Mouse (Mus musculus) CH12.LX (cell line): ENCODE results near the gene Acadl. TPM values are rescaled to one million over a fixed set of nuclear protein-coding genes. Genes with fewer than 3 reads are reported as not detected.

Experiments used
- DNase-seq: peaks from one replicate; pipeline ENCODE4 v3.0.0-alpha.2; 2013; ENCODE audit errors: extremely low read depth
- H3K27ac ChIP-seq: 2 replicates; pipeline ENCODE4 v1.5.1; 2012; ENCODE audit warnings: low read depth, mild to moderate bottlenecking, control low read depth, moderate library complexity; ENCODE audit not compliant: insufficient read depth
- H3K27me3 ChIP-seq: replicated peaks from 2 replicates; pipeline ENCODE3; 2012; ENCODE audit warnings: inconsistent platforms
- H3K36me3 ChIP-seq, 2 experiments: replicated peaks in 1 of 2; 2 replicates each; pipeline versions ENCODE3 to v1.6.1; 2012; ENCODE audit warnings: inconsistent platforms in 1 of 2, low read length in 1 of 2, mild to moderate bottlenecking in 1 of 2, mixed read lengths in 1 of 2, moderate library complexity in 1 of 2; ENCODE audit not compliant: control insufficient read depth in 1 of 2, insufficient read depth in 1 of 2
- H3K4me1 ChIP-seq, 2 experiments: 2 replicates each; pipeline ENCODE4 v1.6.1; 2012; ENCODE audit warnings: inconsistent platforms in 1 of 2, moderate library complexity in 1 of 2; ENCODE audit not compliant: insufficient read depth in 2 of 2, control insufficient read depth in 1 of 2
- H3K4me2 ChIP-seq: 2 replicates; pipeline ENCODE4 v1.6.1; 2012; ENCODE audit warnings: low read depth, mild to moderate bottlenecking, control low read depth; ENCODE audit not compliant: poor library complexity, insufficient read depth, severe bottlenecking
- H3K4me3 ChIP-seq, 3 experiments: fragments of 150-350 bp in 1 of 3; sonication (generic) in 1 of 3; replicated peaks in 1 of 3; 2 replicates each; pipeline versions ENCODE3 to v1.5.1; 2011 to 2012; ENCODE audit warnings: low read depth in 2 of 3, low read length in 2 of 3, mild to moderate bottlenecking in 2 of 3, moderate library complexity in 2 of 3, control low read depth in 1 of 3, improper control_type of control experiment in 1 of 3, inconsistent platforms in 1 of 3, mixed read lengths in 1 of 3; ENCODE audit not compliant: poor library complexity in 1 of 3
- H3K79me2 ChIP-seq: replicated peaks from 2 replicates; pipeline ENCODE4 v1.6.1; 2012; ENCODE audit warnings: mild to moderate bottlenecking, moderate library complexity; ENCODE audit not compliant: control insufficient read depth, poor library complexity, insufficient read depth, severe bottlenecking; ENCODE audit errors: extremely low read depth
- H3K9ac ChIP-seq: 2 replicates; pipeline ENCODE4 v1.6.1; 2012; ENCODE audit warnings: low read depth, mild to moderate bottlenecking, control low read depth, moderate library complexity; ENCODE audit not compliant: insufficient read depth
- H3K9me3 ChIP-seq: replicated peaks from 2 replicates; pipeline ENCODE3; 2012; ENCODE audit warnings: low read length, inconsistent platforms, mixed read lengths
- BHLHE40 ChIP-seq: IDR thresholded peaks from 2 replicates; pipeline ENCODE4 v1.6.1; 2011; ENCODE audit warnings: mild to moderate bottlenecking, low read depth, low read length, improper control_type of control experiment
- CHD1 ChIP-seq: IDR thresholded peaks from 2 replicates; pipeline ENCODE4 v1.6.1; 2012; ENCODE audit warnings: low read depth, low read length, improper control_type of control experiment, inconsistent platforms
- CTCF ChIP-seq, 2 experiments: IDR thresholded peaks in 1 of 2; conservative IDR thresholded peaks in 1 of 2; 2 replicates each; pipeline ENCODE4 v1.5.1; 2011 to 2012; ENCODE audit warnings: low read depth in 2 of 2, low read length in 2 of 2, improper control_type of control experiment in 1 of 2, inconsistent platforms in 1 of 2, mild to moderate bottlenecking in 1 of 2, moderate library complexity in 1 of 2
- E2F4 ChIP-seq: IDR thresholded peaks from 2 replicates; pipeline ENCODE4 v1.6.1; 2011; ENCODE audit warnings: low read depth, low read length, improper control_type of control experiment; ENCODE audit not compliant: insufficient replicate concordance
- EP300 ChIP-seq: IDR thresholded peaks from 2 replicates; pipeline ENCODE4 v1.6.1; 2011; ENCODE audit warnings: low read length, improper control_type of control experiment
- ETS1 ChIP-seq: conservative IDR thresholded peaks from 2 replicates; pipeline ENCODE4 v1.6.1; 2012; ENCODE audit warnings: low read depth, mild to moderate bottlenecking, inconsistent platforms, low read length, improper control_type of control experiment, moderate library complexity
- HCFC1 ChIP-seq: IDR thresholded peaks from 2 replicates; pipeline ENCODE4 v1.6.1; 2012; ENCODE audit warnings: low read depth, mild to moderate bottlenecking, inconsistent platforms, low read length, improper control_type of control experiment
- MAFK ChIP-seq: IDR thresholded peaks from 2 replicates; pipeline ENCODE4 v1.6.1; 2011; ENCODE audit warnings: low read length, improper control_type of control experiment; ENCODE audit not compliant: insufficient replicate concordance
- MAX ChIP-seq: IDR thresholded peaks from 2 replicates; pipeline ENCODE4 v1.6.1; 2011; ENCODE audit warnings: low read length, improper control_type of control experiment
- MAZ ChIP-seq: IDR thresholded peaks from 2 replicates; pipeline ENCODE4 v1.6.1; 2012; ENCODE audit warnings: low read depth, mild to moderate bottlenecking, inconsistent platforms, low read length, improper control_type of control experiment, moderate library complexity
- MEF2A ChIP-seq: IDR thresholded peaks from 2 replicates; pipeline ENCODE4 v1.6.1; 2014; ENCODE audit warnings: low read depth, mild to moderate bottlenecking, inconsistent platforms, low read length, improper control_type of control experiment, borderline replicate concordance
- MXI1 ChIP-seq: IDR thresholded peaks from 2 replicates; pipeline ENCODE4 v1.6.1; 2011; ENCODE audit warnings: mild to moderate bottlenecking, low read depth, low read length, improper control_type of control experiment
- MYC ChIP-seq: IDR thresholded peaks from 2 replicates; pipeline ENCODE4 v1.6.1; 2011; ENCODE audit warnings: low read depth, mild to moderate bottlenecking, improper control_type of control experiment, low read length
- PAX5 ChIP-seq: IDR thresholded peaks from 2 replicates; pipeline ENCODE4 v1.6.1; 2012; ENCODE audit warnings: low read length, inconsistent platforms, mixed read lengths
- POLR2A ChIP-seq: IDR thresholded peaks from 2 replicates; pipeline ENCODE4 v1.6.1; 2011; ENCODE audit warnings: low read depth, mild to moderate bottlenecking, improper control_type of control experiment, low read length
- RCOR1 ChIP-seq: conservative IDR thresholded peaks from 2 replicates; pipeline ENCODE4 v1.6.1; 2012; ENCODE audit warnings: low read depth, mild to moderate bottlenecking, inconsistent platforms, low read length, improper control_type of control experiment
- SMC3 ChIP-seq: IDR thresholded peaks from 2 replicates; pipeline ENCODE4 v1.6.1; 2011; ENCODE audit warnings: low read depth, low read length, improper control_type of control experiment
- TCF12 ChIP-seq: IDR thresholded peaks from 2 replicates; pipeline ENCODE4 v1.6.1; 2014; ENCODE audit warnings: low read depth, mild to moderate bottlenecking, inconsistent platforms, low read length, improper control_type of control experiment
- UBTF ChIP-seq: IDR thresholded peaks from 2 replicates; pipeline ENCODE4 v1.6.1; 2012; ENCODE audit warnings: low read depth, mild to moderate bottlenecking, inconsistent platforms, low read length, improper control_type of control experiment, moderate library complexity
- USF1 ChIP-seq: IDR thresholded peaks from 2 replicates; pipeline ENCODE4 v1.6.1; 2014; ENCODE audit warnings: low read depth, mild to moderate bottlenecking, inconsistent platforms, low read length, improper control_type of control experiment
- USF2 ChIP-seq: conservative IDR thresholded peaks from 2 replicates; pipeline ENCODE4 v1.6.1; 2011; ENCODE audit warnings: low read depth, low read length, improper control_type of control experiment
- ZC3H11A ChIP-seq: IDR thresholded peaks from 2 replicates; pipeline ENCODE4 v1.6.1; 2012; ENCODE audit warnings: low read depth, mild to moderate bottlenecking, inconsistent platforms, low read length, improper control_type of control experiment
- ZMIZ1 ChIP-seq: IDR thresholded peaks from 2 replicates; pipeline ENCODE4 v1.6.1; 2012; ENCODE audit warnings: low read depth, mild to moderate bottlenecking, inconsistent platforms, low read length, improper control_type of control experiment
- ZNF384 ChIP-seq: IDR thresholded peaks from 2 replicates; pipeline ENCODE4 v1.6.1; 2012; ENCODE audit warnings: low read depth, low read length, improper control_type of control experiment, inconsistent platforms
- dilution Hi-C: fragments of 300-500 bp; cut with MboI; formaldehyde crosslinking; loops from 2 replicates; pipeline ENCODE4 v1.14.3; 2020; ENCODE audit warnings: low sequenced_read_pairs; ENCODE audit not compliant: extremely low pct_unique_long_range_greater_than_20kb, extremely low pct_ligation_motif_present
- in situ Hi-C: fragments of 300-500 bp; cut with MboI; formaldehyde crosslinking; loops from 3 replicates; pipeline ENCODE4 v1.14.3; 2019; ENCODE audit warnings: low sequenced_read_pairs, low pct_ligation_motif_present, low pct_unique_long_range_greater_than_20kb, mixed read lengths
- polyA plus RNA-seq: library from polyadenylated mRNA; unstranded; fragments of >175 nt; gene quantifications from 2 replicates; pipeline ENCODE4 v1.2.1, GENCODE M21; 2012; ENCODE audit warnings: low read depth; ENCODE audit not compliant: insufficient read length
- total RNA-seq, 2 experiments: library from RNA; depleted of rRNA; stranded (reverse); fragments of 300-350 nt in 1 of 2; fragments of >200 nt in 1 of 2; gene quantifications; 2 replicates each; pipeline ENCODE4 v1.2.3; 2012 to 2014

The Acadl gene
- total and polyA plus RNA-seq, 3 experiments: 24.7 to 58.9 (median 26.2) TPM

DNA sequence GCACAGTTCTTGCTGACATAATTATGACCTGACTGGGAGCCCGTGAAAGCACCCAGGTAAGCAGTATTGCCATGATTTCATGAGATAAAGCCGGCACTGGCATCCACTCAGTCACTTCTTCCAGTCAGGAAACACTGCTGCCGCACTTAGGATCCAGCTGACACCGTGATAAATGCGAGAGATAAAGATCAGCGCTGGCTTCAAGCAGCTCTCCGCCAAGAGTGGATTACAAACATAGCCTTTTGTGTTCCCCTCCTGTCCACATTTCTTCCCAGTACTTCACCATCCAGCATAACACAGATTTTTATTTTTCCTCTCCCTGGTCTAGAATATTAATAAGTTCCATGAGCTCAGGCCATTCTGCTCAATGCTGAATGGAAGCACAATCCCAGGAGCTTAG lies 42.8 kb downstream of the Acadl start:
- TF ChIP-seq MAZ: no peak
- TF ChIP-seq USF2: no peak
- no peak for TF ChIP-seq POLR2A
- no peak for TF ChIP-seq UBTF
- no peak for TF ChIP-seq ETS1
- TF ChIP-seq MXI1: no peak
- TF ChIP-seq TCF12: no peak
- TF ChIP-seq BHLHE40: no peak
- TF ChIP-seq ZMIZ1: no peak
- no peak for TF ChIP-seq PAX5
- TF ChIP-seq RCOR1: no peak
- TF ChIP-seq SMC3: no peak
- no peak for TF ChIP-seq CHD1
- dilution Hi-C loops: no loop called here
- peaks cover 0 to 10% of the 10 kb centered on the region in 2 experiments; a peak in 2 of 4 replicates for H3K4me1 ChIP-seq

DNA sequence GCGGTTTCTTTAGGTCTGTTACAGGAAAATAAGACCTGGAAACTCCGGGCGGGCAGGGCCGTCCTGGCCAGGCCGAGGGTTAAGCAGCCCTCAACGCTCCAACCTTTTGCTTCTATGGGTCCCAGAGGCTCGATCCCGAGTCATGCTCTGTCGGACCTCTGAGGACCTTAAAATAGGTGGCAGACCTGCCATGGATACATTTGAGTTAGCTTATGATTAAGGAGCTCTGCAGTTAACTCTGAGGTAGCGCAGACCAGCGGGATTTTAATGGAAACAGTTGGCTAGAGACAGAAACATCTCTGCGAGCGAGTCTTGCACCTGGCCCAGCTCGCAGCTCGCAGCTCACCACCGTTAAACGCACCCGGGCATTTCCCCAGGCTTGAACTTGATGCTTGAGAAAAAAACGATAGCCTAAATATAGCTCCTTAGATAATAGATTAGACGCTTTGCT lies 45.2 kb downstream of the Acadl start:
- in situ Hi-C loops (no loop called here), dilution Hi-C loops (no loop called here)
- peak; percentile 79 for DNase-seq
- Histone ChIP-seq H3K9me3 (no peaks in the 10 kb centered on the region), H3K36me3 (peaks cover 0 to 5% of the 10 kb centered on the region in 2 experiments), H3K4me2 (peak overlapping the region; percentile 51; the same call in 1 of the 2 replicates)
- no peak for TF ChIP-seq MAFK
- no peak for TF ChIP-seq CTCF (conservative IDR thresholded peaks at IDR 0.05 in 1 of 2, IDR thresholded peaks at IDR 0.05 in 1 of 2; ENCODE audit: low read depth in 2 of 2, low read length in 2 of 2)
- no peak for TF ChIP-seq BHLHE40
- peak; percentile 37; the same call in 1 of the 2 replicates for TF ChIP-seq ETS1
- TF ChIP-seq ZNF384: peak; percentile 84
- TF ChIP-seq MAX: no peak
- peak; percentile 91 for TF ChIP-seq MEF2A
- TF ChIP-seq RCOR1: no peak
- TF ChIP-seq E2F4: no peak
- TF ChIP-seq USF1: no peak
- no peak; the same call in 1 of the 2 replicates for TF ChIP-seq EP300
- TF ChIP-seq HCFC1: no peak
- no peak for TF ChIP-seq MYC
- no peak for TF ChIP-seq POLR2A
- no peak for TF ChIP-seq ZC3H11A
- TF ChIP-seq MXI1: no peak
- TF ChIP-seq, all 38 proteins: peak for 3
- no peaks in the 10 kb centered on the region for H3K27me3 ChIP-seq
- peak overlapping the region; percentile 64 for H3K9ac ChIP-seq
- H3K27ac ChIP-seq: peak overlapping the region; percentile 59
- H3K79me2 ChIP-seq: peaks cover 10% of the 10 kb centered on the region
- peak overlapping the region; percentile 65 to 85 (median 70) for H3K4me3 ChIP-seq
- H3K4me1 ChIP-seq: peaks cover 4 to 24% of the 10 kb centered on the region in 2 experiments; a peak in 3 of 4 replicates

More for the DNA sequence above, 42.8 kb downstream of the Acadl start:
- DNase-seq: no peak
- no peak overlapping the region for H3K9ac ChIP-seq
- no peaks in the 10 kb centered on the region for H3K27me3 ChIP-seq
- H3K4me3 ChIP-seq: no peak overlapping the region
- H3K79me2 ChIP-seq: peaks cover 4% of the 10 kb centered on the region
- in situ Hi-C loops: no loop called here
- H3K4me2 ChIP-seq: no peak overlapping the region
- H3K36me3 ChIP-seq: peaks cover 0 to 14% of the 10 kb centered on the region in 2 experiments
- no peak overlapping the region for H3K27ac ChIP-seq
- H3K9me3 ChIP-seq: no peaks in the 10 kb centered on the region
